Mouse (Mus musculus) bone marrow, adult 2 months (tissue): ENCODE measurements around the gene Doc2a. TPM values are rescaled to one million over a fixed set of nuclear protein-coding genes. Genes with fewer than 3 reads are reported as not detected.

Experiments
- H3K27ac ChIP-seq: fragments of 200-500 bp; 2 replicates; pipeline ENCODE4 v1.5.1; 2012; ENCODE audit warnings: low read depth, mild to moderate bottlenecking, control low read depth, inconsistent platforms, low read length; ENCODE audit not compliant: control insufficient read depth, poor library complexity, insufficient read depth
- H3K4me1 ChIP-seq: fragments of 200-500 bp; 2 replicates; pipeline ENCODE4 v1.6.1; 2011; ENCODE audit warnings: low read length; ENCODE audit not compliant: control insufficient read depth, insufficient read depth
- H3K4me3 ChIP-seq: fragments of 200-500 bp; replicated peaks from 2 replicates; pipeline ENCODE3; 2011; ENCODE audit warnings: mild to moderate bottlenecking, low read depth, low read length, control low read depth; ENCODE audit not compliant: control insufficient read depth
- CTCF ChIP-seq: fragments of 200-500 bp; IDR thresholded peaks from 2 replicates; pipeline ENCODE4 v1.5.1; 2011; ENCODE audit warnings: low read length, control low read depth; ENCODE audit not compliant: control insufficient read depth, insufficient read depth
- POLR2A ChIP-seq: fragments of 200-500 bp; IDR thresholded peaks from 2 replicates; pipeline ENCODE4 v1.6.1; 2011; ENCODE audit warnings: low read depth, mild to moderate bottlenecking, control low read depth, low read length, borderline replicate concordance; ENCODE audit not compliant: control insufficient read depth
- WGBS: fragments of 180-500 bp; shearing (Covaris S2); methylation state at CpG from one replicate; pipeline ENCODE4 v1.1.7; 2018; 5-methylcytosine and 5-hydroxymethylcytosine counted together
- polyA plus RNA-seq: library from polyadenylated mRNA; stranded (reverse); fragments of >200 nt; gene quantifications from 2 replicates; pipeline ENCODE4 v1.2.4, GENCODE M21; 2011; ENCODE audit warnings: low replicate concordance; ENCODE audit not compliant: missing spikeins, insufficient read depth, insufficient read length

Gene Doc2a
- not detected in 2 replicates for polyA plus RNA-seq

DNA sequence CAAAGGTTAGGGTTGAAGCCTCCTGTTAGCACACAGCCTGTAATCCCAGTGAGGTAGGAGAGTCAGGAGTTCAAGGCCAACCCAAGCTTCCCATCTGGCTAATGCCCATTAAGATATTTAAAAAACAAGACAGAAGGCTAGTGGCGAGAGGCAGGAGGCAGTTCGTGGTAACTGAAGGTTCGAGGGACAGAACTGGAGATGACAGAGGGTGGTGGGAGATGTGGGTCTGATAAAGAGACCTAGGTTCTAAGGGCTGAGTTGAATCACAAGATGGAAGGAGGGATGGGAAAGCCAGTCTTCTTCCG is at the start of gene Doc2a:
TSS of gene Doc2a (plus strand) at position 301 of the 305 bp plus-strand sequence.
- Histone ChIP-seq H3K4me1 (no peaks in the 10 kb centered on the region), H3K27ac (no peak within 1 kb of the TSS), H3K4me3 (no peak within 1 kb of the TSS)
- TF ChIP-seq CTCF (no peak), POLR2A (no peak)
- WGBS = 38% methylated on average over 4 of the region's 4 CpGs

DNA sequence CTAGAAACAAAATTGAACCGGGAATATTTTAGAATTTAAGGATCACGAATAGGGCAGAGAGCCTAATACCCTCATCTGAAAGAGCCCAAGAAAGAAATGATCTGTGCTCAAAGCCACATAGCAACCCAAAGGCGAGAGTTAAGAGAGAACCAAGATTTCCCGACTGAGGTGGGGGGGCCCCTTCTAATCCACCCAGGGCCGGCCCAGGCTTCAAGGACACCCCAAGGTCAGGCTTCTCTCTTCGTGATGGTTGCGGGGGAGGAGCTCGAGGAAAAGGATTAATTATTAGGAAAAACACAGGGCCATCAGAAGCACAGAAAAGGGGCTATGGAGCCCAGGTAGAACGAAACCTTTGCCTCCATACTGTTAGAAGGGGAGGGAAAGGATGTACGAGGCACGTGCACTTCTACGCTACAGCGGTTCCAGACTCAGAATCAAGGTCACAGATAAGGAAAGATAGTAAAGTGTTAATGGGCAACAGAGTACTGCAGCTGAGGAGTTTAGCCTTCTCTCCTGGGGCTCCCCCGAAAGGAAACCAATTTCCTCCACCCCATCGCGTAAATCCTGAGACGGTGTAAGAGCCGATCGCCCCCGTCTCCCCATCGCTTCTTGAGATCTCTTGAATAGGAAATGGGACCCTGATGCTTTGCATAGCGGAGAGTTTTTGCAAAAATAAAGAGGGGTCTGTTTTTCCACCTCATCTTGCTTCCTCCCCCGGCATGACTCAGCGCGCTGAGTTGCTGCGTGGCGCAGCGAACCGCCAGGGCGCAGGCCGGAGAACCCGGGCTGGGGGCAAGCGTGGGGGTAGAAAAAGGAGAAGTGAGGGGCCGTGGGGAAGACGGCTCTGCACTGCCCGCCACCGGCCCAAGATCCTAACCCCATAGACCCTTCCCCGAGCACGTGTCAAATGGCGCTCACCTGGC is 48.8 kb upstream of the Doc2a start:
- TF ChIP-seq CTCF = no peak
- TF ChIP-seq POLR2A = no peak
- 1% methylated on average over 40 of the region's 40 CpGs for WGBS
- Histone ChIP-seq H3K4me1 (peaks cover 2% of the 10 kb centered on the region; the same call in 1 of the 2 replicates), H3K4me3 (peak overlapping the region; percentile 86), H3K27ac (peak overlapping the region; percentile 97)

DNA sequence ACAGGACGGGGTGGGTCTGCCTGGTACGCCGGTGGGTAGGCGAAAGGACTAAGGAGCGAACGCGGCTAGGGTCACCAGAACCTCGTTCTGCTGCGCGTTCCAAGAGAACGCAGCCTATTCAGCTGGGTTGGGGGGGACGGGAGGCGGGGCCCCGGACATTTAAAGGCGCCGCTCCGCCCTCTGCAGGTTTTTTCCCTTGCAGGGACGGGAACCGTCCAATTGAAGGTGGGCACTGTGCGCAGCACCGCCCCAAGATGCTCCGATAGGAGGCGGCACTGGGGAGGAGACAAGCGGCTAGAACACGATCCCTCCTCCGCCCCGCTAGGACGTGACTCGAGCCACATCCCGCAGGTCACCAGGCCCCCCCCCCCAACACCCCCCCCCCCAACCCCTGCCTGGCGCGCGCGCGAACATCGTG is 48.2 kb upstream of the Doc2a start:
- Histone ChIP-seq H3K27ac (peak overlapping the region; percentile 97), H3K4me1 (peaks cover 2% of the 10 kb centered on the region; the same call in 1 of the 2 replicates), H3K4me3 (peak overlapping the region; percentile 86)
- TF ChIP-seq POLR2A (peak; percentile 92), CTCF (0 out of 2 replicates have a peak, but pooled peaks have one; percentile 2)
- under 1% methylated on average over 36 of the region's 36 CpGs for WGBS

DNA sequence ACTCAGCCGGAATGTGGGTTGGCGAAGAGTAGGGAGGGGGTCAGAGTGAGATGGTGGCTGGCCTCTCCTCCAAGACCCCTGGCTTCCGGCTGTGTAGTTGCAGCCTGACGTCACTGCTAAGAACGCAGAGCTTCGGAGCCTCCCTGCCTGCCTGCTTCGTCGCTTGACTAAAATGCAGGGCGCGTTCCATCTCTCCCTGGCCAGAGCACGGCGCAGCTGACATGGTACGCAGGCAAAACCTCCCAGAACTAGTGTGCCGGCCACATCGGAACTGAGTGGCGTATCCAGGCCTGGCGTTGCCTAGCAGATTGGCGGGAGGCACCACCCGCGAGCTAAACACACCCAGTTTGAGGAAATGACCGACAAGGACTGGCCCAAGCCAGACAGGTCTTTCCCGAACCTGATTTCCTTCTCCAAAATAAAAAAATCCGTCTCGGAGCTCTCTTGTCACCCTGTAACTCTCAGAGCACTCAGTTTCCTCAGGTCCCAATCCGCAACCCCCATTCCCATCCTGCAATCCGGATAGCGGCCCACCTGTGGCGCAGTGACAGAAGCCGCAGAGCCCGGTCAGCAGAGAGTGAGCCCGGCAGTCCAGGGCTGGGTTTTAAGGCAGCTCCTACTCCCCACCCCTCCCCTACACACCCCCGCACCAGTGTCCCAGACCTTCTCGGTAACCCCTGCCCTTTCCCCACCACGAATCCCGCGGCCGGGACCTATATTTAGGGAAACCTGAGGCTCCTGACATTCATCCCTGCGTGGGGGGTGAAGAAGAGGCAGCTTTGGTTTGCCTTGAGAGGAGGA is 47.5 kb upstream of the Doc2a start:
- WGBS = 5% methylated on average over 38 of the region's 38 CpGs
- TF ChIP-seq CTCF (0 out of 2 replicates have a peak, but pooled peaks have one; percentile 33), POLR2A (peak; percentile 76)
- Histone ChIP-seq H3K4me3 (peak overlapping the region; percentile 86), H3K27ac (peak overlapping the region; percentile 95), H3K4me1 (peaks cover 2% of the 10 kb centered on the region; the same call in 1 of the 2 replicates)

DNA sequence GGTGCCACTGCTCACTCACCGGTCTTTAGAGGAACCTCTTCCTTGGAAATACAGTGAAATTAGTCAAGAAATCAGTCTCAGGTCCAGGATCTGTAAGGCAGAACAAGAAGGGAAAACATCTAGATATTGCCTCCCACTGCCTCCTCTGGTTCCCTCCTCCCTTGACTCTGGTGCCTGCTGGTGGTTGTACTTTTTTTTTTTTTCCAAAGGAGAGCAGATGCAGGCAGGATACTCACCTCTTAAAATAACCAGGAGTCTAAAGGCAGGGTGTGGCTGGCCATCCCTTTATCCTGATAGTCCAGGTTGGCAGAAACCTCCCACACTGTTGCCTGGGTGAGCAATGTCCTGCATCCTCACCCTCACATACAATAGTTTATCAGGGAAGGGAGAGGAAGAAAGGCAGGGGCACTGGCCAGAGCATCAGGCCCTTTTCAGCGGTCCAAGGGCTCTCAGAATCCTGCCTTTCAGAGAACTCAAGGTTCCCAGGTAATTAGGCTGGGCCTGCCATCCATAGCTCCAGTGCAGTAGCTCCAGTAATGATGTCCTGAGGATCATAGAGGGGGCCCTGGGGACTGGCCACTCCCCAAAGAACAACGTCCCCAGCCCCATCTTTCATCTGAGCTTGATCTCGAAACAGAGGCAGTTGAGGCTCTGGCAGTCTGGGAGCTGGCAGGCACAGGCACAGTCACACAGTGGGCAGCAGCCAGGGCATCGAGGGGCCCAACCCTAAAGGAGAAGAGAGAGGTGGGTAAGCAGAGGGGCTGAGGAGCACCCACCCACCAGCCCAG is 46.8 kb upstream of the Doc2a start:
- Histone ChIP-seq H3K4me3 (no peak overlapping the region), H3K27ac (peak overlapping the region; percentile 95), H3K4me1 (peaks cover 2% of the 10 kb centered on the region; the same call in 1 of the 2 replicates)
- 69% methylated on average over 5 of the region's 5 CpGs for WGBS
- TF ChIP-seq CTCF (no peak), POLR2A (no peak)

DNA sequence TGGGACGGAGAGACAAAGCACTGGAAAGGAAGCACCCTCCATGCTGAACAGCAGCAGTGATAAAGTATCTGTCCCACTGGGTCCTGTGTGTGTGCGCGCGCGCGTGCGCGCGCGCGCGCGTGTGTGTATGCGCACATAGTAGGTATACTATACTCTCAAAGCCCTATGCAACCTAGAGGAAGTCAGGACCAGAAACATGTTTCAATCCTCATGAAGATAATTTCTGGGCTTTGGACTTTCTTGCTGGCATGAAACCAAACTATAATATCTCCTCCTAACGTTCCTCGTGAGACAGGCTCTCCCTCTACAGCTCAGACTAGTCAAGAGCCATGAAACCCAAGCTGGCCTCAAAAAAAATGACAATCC is 46.2 kb upstream of the Doc2a start:
- H3K4me3 ChIP-seq = no peak overlapping the region
- WGBS = 91% methylated on average over 16 of the region's 16 CpGs
- H3K27ac ChIP-seq = no peak overlapping the region
- H3K4me1 ChIP-seq = peaks cover 2% of the 10 kb centered on the region; the same call in 1 of the 2 replicates
- TF ChIP-seq POLR2A (no peak), CTCF (no peak)

DNA sequence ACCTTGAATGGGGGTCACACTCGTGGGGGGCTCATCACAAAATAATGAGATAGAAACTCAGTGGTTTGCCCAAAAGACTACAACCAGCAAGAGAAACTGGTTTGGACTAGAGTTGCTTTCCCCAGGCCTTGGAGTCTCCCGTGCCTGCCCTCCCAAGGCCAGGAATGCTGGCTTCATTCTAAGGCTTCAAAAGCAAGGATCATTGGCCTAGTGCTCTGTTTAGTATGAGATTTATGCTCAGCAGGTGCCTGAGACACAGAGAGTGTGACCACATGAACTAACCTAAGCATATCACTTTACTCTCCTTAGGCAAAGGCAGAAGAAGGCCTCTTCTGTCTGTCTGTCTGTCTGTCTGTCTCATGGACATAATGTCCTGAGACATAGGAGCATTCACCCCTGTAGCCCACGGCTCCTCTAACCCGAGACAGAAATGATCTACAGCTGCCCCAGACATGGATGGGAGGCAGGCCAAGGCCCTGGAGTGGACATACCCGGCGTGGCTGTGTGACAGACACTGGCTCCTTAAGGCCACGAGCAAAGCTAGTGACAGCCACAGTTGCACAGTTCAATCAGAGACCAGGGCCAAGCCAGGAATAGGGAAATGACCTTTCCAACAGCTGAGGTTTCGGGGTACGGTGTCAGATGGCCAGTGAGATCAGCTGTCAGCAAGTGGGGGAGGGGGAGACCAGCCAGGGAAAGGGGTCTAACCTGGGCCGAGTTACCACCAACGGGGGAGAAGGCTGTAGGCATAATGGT is 44.9 kb upstream of the Doc2a start:
- WGBS = 83% methylated on average over 11 of the region's 11 CpGs
- Histone ChIP-seq H3K4me1 (peaks cover 2% of the 10 kb centered on the region; the same call in 1 of the 2 replicates), H3K27ac (no peak overlapping the region), H3K4me3 (no peak overlapping the region)
- TF ChIP-seq CTCF (no peak), POLR2A (no peak)
